Mouse (Mus musculus) G1E-ER4 (cell line): ENCODE data around the gene Mapk8ip2. TPM values are rescaled to one million over a fixed set of nuclear protein-coding genes. Genes with fewer than 3 reads are reported as not detected.

Source experiments
- GATA1 ChIP-seq: IDR thresholded peaks from one replicate; pipeline ENCODE4 v1.8.0; 2012; ENCODE audit warnings: low read length, inconsistent platforms
- polyA plus RNA-seq: library from polyadenylated mRNA; stranded (reverse); fragments of >175 nt; gene quantifications from 2 replicates; pipeline ENCODE4 v1.2.3, GENCODE M21; 2012

The Mapk8ip2 gene
- polyA plus RNA-seq, 1 experiment, result not detected

GRCm38 (mm10) chr15:89432946-89433345, 20.8 kb upstream of the Mapk8ip2 start:
- no peak for TF ChIP-seq GATA1

GRCm38 (mm10) chr15:89434136-89434535, 19.6 kb upstream of the Mapk8ip2 start:
- no peak for TF ChIP-seq GATA1

- TF ChIP-seq GATA1, result no peak
Observed at GRCm38 (mm10) chr15:89435878-89436277, 17.8 kb upstream of the Mapk8ip2 start.

- TF ChIP-seq GATA1, result no peak
Observed at GRCm38 (mm10) chr15:89442486-89443070, 11.1 kb upstream of the Mapk8ip2 start.

GRCm38 (mm10) chr15:89452906-89453864, 528 bp upstream of the Mapk8ip2 start:
- TF ChIP-seq GATA1, result no peak

- TF ChIP-seq GATA1, result no peak
Observed at GRCm38 (mm10) chr15:89454857-89455256, 1.1 kb downstream of the Mapk8ip2 start.

- no peak for TF ChIP-seq GATA1
Observed at GRCm38 (mm10) chr15:89455642-89456041, 1.9 kb downstream of the Mapk8ip2 start.

GRCm38 (mm10) chr15:89458942-89459341, 5.2 kb downstream of the Mapk8ip2 start:
- no peak for TF ChIP-seq GATA1

GRCm38 (mm10) chr15:89459821-89460220, 6.1 kb downstream of the Mapk8ip2 start:
- no peak for TF ChIP-seq GATA1

- no peak for TF ChIP-seq GATA1
Observed at GRCm38 (mm10) chr15:89460298-89460697, 6.6 kb downstream of the Mapk8ip2 start.

- TF ChIP-seq GATA1, result no peak
Observed at GRCm38 (mm10) chr15:89461321-89461720, 7.6 kb downstream of the Mapk8ip2 start.

- no peak for TF ChIP-seq GATA1
Observed at GRCm38 (mm10) chr15:89462176-89462575, 8.5 kb downstream of the Mapk8ip2 start.

GRCm38 (mm10) chr15:89463334-89464235, 9.9 kb downstream of the Mapk8ip2 start:
- TF ChIP-seq GATA1, result no peak

GRCm38 (mm10) chr15:89465052-89465451, 11.3 kb downstream of the Mapk8ip2 start:
- no peak for TF ChIP-seq GATA1

GRCm38 (mm10) chr15:89468577-89468976, 14.9 kb downstream of the Mapk8ip2 start:
- TF ChIP-seq GATA1, result no peak

- no peak for TF ChIP-seq GATA1
Observed at GRCm38 (mm10) chr15:89471476-89471875, 17.8 kb downstream of the Mapk8ip2 start.
